Mouse (Mus musculus) ES-CJ7 (cell line): ENCODE results near the gene Stx3.

ENCODE experiments used
- DNase-seq: peaks from one replicate; pipeline ENCODE4 v3.0.0; 2011; ENCODE audit warnings: low read depth, low spot score

The Stx3 gene

GRCm38 (mm10) chr19:11819143-11819700, at the start of gene Stx3:
Gene Stx3, minus strand, starts transcription at chr19:11819403.
- no peak for DNase-seq

- peak; percentile 47 for DNase-seq
These were observed 48.6 kb upstream of the Stx3 start for GRCm38 (mm10) chr19:11867837-11868236.

GRCm38 (mm10) chr19:11860966-11861365, 41.8 kb upstream of the Stx3 start, which contains the start of gene Olfr1418:
Gene Olfr1418, minus strand, starts transcription at chr19:11861066.
- DNase-seq: no peak

GRCm38 (mm10) chr19:11856506-11856905, 37.3 kb upstream of the Stx3 start:
- DNase-seq: no peak

GRCm38 (mm10) chr19:11854821-11855220, 35.6 kb upstream of the Stx3 start:
- DNase-seq: no peak

GRCm38 (mm10) chr19:11852652-11853051, 33.4 kb upstream of the Stx3 start:
- peak; percentile 6 for DNase-seq

GRCm38 (mm10) chr19:11846333-11846732, 27.1 kb upstream of the Stx3 start:
- no peak for DNase-seq

- no peak for DNase-seq
These were observed 19.9 kb upstream of the Stx3 start, which contains the start of gene Olfr1417 for GRCm38 (mm10) chr19:11839119-11839518. Gene Olfr1417, minus strand, starts transcription at chr19:11839219.

GRCm38 (mm10) chr19:11823346-11824065, 4.3 kb upstream of the Stx3 start:
- peak; percentile 79 for DNase-seq

- DNase-seq: peak; percentile 63
These were observed 1.0 kb upstream of the Stx3 start for GRCm38 (mm10) chr19:11820211-11820610.

- DNase-seq: peak; percentile 90
These were observed 597 bp upstream of the Stx3 start for GRCm38 (mm10) chr19:11819800-11820199.

- DNase-seq: peak; percentile 41
These were observed 732 bp downstream of the Stx3 start for GRCm38 (mm10) chr19:11818199-11819142.

- no peak for DNase-seq
These were observed 1.6 kb downstream of the Stx3 start for GRCm38 (mm10) chr19:11817586-11817985.

- DNase-seq: no peak
These were observed 2.5 kb downstream of the Stx3 start for GRCm38 (mm10) chr19:11816706-11817105.

- no peak for DNase-seq
These were observed 4.4 kb downstream of the Stx3 start for GRCm38 (mm10) chr19:11814742-11815333.

- no peak for DNase-seq
These were observed 5.6 kb downstream of the Stx3 start for GRCm38 (mm10) chr19:11813649-11814048.

GRCm38 (mm10) chr19:11813136-11813535, 6.1 kb downstream of the Stx3 start:
- DNase-seq: no peak

- DNase-seq: no peak
These were observed 7.4 kb downstream of the Stx3 start for GRCm38 (mm10) chr19:11811688-11812365.

GRCm38 (mm10) chr19:11810856-11811255, 8.3 kb downstream of the Stx3 start:
- no peak for DNase-seq

GRCm38 (mm10) chr19:11810003-11810758, 9.0 kb downstream of the Stx3 start:
- no peak for DNase-seq
